Mouse (Mus musculus) layer of hippocampus, adult 18-20 months (tissue): Measurements from ENCODE around the gene Tmem238. TPM values are rescaled to one million over a fixed set of nuclear protein-coding genes. Genes with fewer than 3 reads are reported as not detected.

Source experiments
- DNase-seq, 2 experiments: peaks; one replicate each; pipeline ENCODE4 v3.0.0; 2022; ENCODE audit warnings: low spot score in 2 of 2
- total RNA-seq, 2 experiments: library from RNA; stranded (reverse); gene quantifications; 2 replicates each; pipeline ENCODE4 v1.2.3; 2021

Gene Tmem238
- total RNA-seq, 2 experiments from 2014 or later: 2.8 to 2.9 TPM

DNA sequence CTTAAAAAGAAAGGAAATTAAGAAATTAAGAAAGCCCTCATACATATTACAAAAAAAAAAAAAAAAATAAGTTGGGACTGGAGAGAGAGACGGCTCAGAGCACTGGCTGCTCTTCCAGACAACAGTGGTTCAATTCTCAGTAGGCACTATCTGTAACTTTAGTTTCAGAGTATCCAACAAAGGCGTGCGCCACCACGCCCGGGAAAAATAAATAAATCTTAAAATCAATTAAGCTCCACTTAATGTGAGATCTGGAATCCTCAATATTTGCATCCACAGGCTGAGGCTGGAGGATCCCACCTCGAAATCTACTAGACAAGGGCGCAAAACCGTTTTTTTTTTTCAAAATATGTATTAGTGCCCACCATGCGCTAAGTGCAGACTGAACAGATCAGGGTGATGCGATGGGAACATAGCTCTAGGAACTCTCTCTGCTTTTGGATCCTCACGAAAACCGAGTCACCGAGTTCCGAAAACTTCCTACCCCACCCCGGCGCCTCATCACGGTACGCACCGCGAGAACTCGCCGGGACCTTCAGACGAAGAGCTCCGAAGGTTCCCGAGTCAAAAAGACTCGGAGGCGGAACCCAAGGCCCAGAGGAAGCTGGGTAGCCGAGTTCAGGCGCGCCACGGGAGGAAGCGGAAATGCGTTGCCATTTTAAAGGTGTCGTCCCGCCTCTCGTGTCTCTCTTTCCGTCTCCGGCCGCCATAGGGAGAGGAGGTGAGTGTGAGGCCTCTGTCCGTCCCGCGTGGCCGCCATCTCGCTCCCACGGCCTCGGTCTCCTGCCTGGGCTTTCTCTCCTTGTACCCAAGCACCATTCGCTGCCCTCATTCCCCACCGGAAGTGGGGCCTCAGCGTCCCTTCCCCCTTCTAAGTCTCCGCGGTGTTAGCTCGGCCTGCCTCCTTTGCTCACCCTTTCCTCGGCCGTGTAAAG, 3.1 kb upstream of the Tmem238 start, which contains the start of gene Rpl28:
Gene Rpl28 (plus strand): TSS at position 597 of the 935 bp plus-strand sequence.
- DNase-seq: peak; percentile 94 to 97

DNA sequence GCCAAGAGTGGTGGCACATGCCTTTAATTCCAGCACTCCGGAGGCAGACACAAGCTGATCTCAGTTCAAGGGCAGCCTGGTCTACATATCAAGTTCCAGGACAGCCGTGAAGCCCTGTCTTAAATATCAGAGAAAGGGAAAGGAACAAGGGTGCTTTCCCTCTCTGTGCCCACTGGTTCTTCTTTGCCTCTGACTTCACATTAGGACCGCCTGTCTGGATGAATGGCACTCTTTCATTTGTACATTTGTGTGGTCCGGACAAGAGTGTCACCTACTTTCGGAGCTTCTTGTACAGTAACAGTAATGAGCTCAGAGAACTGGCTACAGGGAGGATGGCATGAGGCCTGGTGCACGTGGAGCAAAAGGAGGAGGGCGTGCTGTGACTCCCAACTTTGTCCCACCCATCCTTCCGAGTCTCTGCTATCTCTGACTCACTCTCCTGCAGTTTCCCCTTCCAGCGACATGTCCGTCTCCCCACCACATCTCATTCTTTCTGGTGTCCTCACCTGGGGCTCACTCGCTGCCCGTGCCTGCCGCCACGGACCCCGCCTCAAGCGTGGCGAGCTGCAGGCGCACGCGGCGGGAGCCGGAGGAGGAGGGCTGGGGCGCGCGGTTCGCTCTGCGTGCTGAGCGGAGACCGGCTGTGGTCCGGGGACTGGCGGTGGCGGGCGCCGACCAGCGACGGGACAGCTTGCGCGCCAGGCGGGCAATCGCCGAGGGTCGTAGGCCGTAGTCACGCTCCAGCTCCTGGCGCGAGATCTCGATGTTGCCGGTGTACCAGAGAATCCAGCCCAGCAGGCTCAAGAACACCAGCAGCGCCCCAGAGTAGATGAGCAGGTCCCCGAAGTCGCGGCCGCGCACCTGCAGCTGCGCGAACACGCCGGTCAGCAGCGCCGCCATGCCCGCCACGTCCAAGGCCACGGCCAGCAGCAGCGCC, 689 bp downstream of the Tmem238 start:
- DNase-seq: peak in 1 of 2 experiments; percentile 54

DNA sequence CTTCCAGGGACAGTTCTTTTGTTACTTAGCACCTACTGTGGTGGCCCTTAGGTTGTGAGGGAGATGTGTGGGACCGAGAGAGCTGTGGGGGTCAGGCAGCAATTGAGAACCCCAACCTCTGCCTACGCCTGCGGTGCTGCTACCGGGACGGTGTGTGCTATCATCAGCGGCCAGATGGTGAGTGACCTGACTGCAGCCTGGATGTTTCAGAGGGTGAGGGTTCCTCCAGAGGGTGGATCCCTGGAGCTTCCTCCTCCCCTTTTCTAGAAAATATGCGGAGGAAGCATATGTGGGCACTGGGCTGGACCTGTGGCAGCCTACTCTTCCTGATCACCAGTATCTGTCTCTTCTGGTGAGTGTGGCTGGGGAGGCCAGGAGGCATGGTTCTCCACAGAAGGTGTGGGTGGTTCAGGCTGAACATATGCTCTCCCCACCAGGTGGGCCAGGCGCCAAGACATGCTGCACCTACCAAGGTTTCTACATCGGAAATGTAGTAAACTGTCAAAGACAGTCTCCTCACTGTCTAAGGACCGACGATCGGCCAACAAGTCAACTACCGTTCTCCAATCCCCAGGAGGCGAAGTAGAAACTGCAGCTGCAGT, 5.7 kb downstream of the Tmem238 start:
- DNase-seq: no peak

DNA sequence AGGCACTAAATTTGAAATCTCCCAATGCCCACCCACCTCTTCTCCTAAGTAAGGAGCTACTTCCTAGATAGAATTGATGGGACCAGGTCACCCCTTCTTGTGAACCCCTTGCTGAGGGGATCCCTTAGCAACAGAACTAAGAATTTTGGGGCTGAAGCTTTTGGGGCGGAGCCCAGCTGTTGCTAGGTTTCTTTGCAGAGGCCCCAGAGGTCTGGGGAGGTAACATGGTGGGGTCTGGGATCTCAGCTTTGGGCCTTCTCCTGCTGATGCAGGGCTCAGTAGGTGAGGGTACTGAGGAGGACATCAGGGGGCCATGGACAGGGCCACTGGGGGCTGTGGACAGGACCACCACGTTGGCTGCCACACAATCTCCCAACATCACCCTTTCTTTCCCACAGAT, 6.7 kb downstream of the Tmem238 start, which contains the start of the genes Il11 and Tmem190:
Gene Il11 (minus strand): TSS at position 101 of the 400 bp plus-strand sequence.
Gene Tmem190 (plus strand): TSS at position 179 of the 400 bp plus-strand sequence.
- no peak for DNase-seq

DNA sequence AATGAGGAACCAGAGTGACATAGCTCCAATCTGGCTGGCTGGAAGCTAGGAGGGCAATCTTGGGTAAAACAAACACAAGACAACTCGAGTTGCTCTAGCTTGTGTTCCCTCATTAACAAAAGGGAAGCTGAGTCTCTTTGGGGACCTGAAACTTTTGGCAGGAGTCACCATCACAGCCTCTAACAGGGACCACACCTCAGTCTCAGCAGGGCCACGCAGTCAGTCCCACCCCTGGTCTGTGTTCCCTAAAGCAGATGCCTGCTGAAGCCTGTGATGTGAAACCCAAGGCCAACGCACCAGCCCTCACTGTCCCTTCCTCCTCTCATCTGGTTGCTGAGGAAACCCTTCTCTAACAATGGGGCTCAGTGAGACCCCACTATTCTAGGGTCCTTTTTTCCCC, 7.3 kb downstream of the Tmem238 start:
- DNase-seq: no peak

DNA sequence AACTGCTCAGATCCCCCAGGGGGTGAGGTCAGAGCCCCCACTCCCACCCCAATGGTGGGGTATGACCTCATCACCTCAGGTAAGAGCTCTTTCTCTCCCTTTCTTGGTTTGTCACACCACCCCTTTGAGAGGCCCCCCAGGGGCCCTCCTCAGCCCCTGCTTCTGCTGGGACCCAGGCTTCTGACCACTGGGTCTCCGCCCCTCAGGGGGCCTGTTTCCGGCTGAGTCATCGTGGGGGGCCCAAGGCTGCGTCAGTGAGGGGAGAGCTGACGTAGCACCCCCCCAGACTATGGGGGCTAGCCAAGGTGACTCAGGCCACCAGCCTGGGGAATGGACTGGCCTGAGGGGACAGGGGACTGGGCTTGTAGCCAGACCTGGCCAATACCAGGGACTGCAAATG, 9.5 kb downstream of the Tmem238 start:
- no peak for DNase-seq

DNA sequence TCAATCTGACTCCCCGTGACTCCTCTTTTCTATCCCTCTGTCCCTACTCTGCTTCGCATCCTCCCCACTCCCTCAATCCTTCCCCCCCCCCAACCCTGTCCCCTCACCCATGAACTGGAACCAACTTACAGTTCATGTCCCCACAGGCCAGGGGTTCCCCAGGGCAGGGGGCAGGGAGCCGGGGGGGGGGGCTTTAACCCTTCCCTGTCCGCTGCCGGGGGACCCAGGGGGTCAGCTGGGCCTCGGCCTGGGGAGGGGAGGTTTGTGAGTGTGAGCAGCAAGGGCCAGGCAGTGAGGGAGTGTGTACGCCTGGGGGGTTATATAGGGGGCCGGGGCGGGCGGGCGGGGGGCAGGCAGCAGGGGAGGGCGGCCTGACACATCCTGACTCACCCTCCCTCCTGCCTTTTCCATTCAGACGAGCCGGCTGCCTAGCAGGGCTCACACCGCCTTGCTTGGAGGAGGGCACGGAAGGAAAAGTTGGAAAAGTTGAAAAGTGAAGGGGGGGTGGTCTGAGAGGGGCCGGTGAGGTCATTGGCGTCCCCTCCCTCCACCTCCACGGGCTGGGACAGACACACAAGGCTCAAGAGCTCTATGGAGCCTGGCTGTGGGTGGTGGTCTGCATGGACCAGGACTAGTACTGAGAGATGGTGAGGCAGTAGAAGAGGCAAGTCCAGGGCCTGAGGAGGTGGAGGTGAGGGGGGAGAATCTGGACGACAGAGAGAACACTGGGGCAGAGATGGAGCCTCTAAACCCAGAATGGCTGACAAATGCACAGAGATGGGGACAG, 11.4 kb downstream of the Tmem238 start:
- no peak for DNase-seq

DNA sequence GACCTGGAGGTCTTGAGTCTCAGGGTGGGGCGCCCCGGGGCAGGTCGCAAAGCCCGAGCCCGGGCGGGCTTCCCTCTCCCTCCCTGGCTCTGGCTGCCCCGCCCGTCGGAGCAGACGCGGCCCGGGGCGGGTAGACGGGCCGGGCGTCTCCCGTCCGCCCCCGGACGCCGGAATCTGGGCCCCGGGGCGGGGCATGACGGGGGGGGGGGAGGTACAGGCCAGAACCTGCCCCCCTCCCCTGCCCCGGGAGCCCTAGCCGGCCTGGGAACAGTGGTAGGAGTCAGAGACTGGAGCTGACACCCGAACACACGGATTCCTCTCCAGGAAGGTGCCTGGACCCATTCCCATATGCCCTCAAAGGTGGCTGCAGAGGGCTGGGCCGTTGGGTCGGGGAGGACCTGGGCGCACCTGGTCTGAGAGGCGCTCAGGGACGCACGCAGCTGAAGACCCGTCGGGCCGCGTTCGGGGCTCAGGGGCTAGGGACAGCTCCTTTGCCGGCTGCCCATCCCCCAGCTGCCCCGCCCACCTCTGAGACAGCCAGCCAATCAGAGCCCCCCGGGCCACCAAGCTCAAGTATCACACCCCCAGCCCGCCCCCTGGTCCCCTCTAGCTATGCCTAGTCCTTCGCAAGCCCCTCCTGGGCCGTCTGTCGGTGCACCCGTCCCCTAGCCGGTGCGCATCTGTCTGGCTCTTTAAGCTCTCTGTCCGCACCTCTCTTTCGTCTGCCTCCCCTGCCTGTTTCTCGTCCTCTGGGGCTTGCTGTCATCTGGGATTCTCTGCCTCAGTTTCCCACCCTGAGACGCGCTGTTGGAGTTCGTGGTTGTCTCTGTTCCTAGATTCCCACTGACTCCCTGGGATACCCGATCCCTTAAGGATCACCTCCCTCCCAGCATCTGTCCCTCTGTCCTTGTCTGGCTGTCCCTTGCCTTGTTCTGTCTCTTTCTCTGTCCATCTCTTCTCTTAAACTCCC, 12.3 kb downstream of the Tmem238 start:
- no peak for DNase-seq

DNA sequence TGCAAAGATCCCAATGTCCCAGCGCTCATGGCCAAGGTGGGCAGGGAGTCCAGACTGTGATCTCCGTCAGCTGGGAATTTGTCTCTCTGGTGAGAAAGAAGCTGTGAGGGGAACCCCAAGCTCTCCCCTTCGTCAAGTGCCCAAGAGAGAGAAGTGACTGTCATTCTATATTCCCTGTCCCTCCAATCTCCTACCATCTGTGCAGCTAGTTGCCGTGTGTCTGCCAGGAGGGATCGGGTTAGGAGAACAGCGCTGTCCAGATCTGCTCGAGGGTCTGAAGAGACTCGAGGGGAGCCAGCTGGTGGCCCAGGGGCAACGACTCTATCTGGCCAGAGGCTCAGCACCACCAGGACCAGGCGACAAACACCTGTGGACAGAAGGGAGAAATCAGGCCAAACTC, 13.3 kb downstream of the Tmem238 start:
- DNase-seq: no peak

DNA sequence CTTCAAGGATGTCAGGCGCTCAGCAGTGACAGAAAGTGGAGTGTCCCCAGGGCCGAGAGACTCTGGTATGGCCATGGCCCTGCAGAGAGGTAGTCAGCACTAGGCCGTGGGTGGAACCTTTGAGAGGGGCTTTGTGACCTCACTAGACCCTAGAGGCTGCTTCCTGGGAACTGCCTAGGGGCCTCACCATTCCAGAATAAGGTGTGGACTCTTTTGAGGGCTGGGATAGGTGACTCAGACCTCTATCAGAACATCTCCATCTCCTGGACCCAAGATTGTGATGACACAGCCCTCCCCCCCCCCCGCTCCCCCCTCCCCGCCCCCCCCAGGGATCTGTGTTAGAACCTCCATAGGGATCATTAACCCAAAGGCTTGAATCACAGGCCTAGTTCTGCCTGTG, 18.3 kb downstream of the Tmem238 start, which contains the start of gene Fam71e2:
Gene Fam71e2 (minus strand): TSS at position 101 of the 400 bp plus-strand sequence.
- DNase-seq: no peak

DNA sequence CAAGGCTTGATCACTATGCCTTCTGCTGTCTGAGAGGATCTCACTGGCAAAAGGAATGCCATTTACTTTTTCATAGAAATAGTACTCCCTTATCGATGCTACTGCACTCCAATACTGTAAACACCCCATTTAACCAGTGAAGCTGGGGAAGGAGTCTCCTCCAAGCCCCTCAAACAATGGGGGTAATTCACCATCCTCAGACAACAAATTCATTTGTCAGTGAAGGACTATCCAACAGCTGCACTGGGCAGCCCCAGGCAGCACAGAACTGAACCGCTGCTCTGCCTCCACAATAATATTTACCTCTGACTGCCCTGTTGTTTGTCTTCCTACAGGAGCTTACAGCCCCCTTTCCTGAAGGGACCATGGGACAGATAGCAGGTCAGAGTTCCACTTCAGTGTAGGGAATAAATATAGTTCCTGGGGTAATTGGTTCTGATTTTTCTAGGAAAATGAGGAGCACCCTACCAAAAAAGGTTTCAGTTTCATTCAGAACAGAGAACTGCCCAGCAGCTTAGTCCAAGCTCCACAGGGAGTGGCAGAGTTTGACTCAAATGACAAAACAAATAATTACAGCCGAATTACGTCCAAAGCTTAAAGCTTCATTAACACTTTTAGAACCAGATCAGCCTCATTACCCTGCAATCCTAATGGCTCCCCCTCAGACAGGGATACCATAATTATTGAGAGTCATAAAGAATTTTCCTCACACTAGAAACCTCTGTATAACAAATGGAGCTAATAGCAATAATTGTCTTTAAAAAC, 24.3 kb downstream of the Tmem238 start:
- no peak for DNase-seq

DNA sequence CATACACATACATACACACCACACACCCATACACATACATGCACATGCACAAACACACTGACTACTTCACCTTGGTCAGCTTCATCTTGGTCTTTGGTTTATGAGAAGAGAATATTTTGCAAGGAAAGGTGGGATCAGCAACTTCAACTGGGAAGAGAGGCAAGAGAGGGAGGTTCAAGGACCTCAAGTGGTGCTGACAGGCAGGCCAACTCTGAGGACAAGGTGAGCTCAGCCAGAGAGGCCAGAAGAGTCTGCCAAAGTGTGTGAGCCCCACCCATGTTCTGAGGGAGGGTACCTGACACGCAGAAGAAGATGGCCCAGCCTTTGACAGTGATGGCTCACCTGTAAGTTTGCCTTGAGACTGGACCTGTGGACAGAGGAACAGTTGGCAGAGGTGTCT, 29.8 kb downstream of the Tmem238 start:
- no peak for DNase-seq

DNA sequence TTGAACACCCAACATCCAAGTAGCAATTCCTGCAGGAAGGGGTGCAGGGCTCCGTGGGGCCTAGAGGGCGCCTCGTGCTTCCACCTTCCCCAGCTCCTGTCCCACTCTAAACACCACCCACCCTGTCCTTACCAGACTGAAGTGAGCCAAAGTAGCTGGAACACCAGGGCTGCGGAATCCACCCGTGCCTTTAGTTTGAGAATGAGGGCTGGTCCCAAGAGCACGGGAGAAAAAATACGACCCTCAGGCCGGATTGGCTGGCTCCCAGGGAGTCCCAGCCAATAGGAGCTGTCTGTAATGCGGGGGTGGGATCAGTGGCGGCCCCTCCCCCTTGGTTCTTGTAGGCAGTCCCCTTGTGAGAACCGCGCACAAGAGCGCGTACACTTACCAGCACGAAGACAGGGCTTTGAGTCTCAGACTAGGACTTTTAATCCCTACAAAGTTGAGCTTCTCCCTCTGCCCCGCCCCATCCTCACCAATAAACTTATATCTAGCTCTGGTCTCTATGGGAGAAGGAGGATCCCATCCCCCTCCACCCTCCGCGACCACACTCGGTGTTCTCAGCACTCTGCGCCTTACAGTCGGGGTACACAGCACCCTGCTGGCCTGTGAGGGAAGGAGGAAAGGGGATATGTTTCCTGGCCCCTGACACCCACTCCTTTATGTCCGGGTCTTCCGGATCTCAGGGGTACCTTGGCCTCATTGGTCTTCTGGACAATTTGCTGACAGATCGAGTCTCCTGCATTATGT, 36.5 kb downstream of the Tmem238 start, which contains the start of gene Cox6b2:
Gene Cox6b2 (minus strand): TSS at position 274 of the 750 bp plus-strand sequence.
- peak in 1 of 2 experiments; percentile 49 for DNase-seq

DNA sequence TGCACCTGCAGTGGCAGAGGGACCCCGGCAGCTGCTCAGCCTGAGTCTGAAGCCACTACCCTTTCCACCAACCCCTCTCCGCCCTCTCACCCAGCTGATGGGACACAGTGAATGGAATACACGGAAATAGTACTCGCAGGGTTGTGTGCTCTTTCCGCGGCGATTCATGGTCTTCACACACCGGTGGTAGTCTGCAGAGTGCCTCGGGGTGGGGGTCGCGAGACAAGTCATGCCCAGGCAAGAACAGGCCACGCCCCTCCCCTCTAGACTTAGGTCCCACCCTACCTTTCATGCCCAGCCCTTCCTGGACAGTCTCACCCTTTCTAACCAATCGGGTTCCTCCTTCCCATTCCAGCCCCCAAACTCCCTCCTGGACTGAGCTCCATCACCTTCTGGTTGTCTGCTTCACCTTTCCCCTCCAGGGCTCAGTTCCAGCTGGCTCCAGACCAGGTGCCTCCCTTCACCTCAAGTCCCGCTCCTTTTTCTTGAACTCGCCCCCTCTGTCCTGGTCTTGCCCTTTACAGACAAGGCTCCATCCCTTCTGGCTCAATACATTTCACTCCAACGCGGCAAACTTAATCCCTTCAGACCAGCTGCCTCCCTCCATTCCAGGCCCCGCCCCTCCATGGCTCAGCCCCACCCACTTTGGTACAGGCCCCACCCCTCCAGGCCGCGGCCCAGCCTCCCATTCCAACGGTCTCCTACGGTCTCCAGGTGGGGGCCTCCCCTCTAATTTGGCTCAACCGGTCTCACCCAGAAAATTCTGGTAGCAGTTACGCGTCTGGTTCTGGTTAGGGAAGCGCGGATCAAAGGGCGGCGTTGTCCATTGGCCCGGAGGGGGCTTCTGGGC, 37.3 kb downstream of the Tmem238 start:
- no peak for DNase-seq

DNA sequence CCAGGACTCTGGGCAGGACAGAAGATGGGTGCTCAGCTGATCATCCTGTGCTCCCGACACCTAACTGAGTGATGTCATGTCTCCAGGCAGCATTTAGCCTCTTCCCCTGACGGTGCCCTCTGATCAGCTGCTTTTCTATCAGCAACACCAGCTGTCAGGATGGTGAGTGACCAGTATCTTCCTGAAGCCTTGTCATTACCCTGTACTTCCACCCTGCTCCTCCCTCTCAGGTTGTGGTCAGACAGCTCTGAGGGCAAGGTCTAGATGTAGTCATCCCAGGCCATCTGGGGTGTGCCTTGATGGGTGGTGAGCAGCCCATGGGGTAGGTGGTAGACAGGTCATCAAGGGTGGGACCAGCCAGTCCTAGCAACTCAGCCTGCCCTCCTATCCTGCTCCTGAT, 40.3 kb downstream of the Tmem238 start:
- DNase-seq: no peak

DNA sequence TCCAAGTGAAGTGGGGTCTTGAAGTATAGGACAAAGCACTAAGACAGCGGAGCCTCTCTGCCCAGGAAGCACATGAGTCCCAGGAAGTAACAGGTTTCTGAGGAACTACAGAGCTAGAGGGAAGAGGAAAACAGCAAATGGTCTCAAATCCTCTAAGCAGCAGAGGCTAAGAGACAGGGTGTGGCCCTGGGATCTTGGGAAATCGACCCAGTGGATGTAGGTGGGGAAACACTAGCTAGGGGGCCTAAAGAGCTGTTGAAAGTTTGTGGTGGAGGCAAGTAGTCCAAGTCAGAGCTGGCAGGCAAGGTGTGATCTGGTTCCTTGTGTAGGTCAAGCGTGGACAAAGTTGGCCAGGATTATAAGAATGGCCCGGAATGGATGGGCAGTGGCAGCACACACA, 41.1 kb downstream of the Tmem238 start:
- DNase-seq: no peak
